Mouse (Mus musculus): ENCODE data around the gene Cfap58.
A peak's percentile ranks its signal among the peaks of the same experiment; 100 is the strongest.

The Cfap58 gene

DNA sequence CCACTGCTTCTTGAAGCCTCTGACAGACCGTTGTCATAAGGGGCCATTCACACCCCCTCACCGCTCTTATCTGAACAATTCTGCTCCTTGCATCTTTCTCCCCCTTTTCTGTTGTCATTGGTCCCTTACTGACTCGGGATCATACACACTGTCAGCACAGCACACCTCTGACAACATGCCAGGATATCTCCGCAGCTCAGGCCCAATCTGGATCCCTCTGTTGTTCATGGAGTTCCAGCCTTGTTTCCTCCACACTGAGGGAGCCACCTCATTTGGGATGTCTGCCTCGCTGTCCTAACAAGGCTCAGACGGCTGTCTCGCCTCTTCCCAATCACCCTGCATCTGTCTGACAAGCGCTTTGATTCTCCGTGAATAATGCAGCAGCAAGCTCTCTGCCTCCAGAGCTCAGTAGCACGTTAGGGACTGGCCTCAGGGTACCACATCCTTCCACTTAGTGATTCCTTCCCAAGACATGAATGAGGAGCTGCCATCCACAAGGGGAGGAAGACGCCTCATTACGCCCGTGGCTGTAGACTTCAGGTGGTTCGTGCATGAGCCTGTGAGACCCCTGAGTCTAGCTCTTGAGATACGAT, 40.7 kb downstream of the Cfap58 start:
- DNase-seq (ENCODE audit: low spot score) = no peak

DNA sequence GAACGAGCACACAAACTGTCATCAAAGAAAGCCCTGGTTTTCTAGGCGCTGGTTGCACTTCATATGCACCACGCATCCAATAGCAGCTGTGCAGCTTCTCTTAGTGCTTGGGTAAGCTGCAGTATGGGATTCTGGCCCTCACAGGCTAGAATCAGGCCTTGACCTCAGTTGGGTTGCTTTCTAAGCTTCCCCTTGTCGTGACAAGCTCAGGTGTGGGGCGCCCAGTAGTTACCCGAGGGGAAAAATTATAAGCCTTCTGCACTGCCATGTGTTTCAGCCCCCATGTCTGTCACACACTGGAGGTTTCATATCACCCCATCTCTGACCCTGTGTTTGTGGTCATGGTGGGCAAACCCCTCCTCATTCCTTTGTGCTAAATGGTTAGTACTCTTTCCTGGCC, 42.0 kb downstream of the Cfap58 start:
- DNase-seq (ENCODE audit: low spot score) = no peak

DNA sequence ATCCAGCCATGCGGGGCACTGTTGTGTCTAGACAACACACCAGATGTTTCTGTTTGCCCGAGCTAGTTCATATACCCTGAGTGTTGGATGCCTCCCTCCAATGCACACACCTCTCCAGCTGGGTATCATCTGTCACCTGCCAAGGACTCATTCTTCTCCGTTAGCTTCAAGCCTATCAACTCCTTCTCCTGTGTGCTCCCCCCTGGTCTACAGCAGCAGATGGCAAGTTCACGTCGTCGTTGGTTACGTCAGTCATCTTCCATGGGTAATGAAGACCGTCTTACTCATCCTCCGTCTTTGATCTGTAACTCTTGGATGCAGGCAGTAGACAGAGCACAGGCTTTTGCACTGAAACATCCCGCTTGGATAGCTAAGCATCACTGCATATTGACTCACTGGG, 42.8 kb downstream of the Cfap58 start:
- DNase-seq (ENCODE audit: low spot score) = no peak

DNA sequence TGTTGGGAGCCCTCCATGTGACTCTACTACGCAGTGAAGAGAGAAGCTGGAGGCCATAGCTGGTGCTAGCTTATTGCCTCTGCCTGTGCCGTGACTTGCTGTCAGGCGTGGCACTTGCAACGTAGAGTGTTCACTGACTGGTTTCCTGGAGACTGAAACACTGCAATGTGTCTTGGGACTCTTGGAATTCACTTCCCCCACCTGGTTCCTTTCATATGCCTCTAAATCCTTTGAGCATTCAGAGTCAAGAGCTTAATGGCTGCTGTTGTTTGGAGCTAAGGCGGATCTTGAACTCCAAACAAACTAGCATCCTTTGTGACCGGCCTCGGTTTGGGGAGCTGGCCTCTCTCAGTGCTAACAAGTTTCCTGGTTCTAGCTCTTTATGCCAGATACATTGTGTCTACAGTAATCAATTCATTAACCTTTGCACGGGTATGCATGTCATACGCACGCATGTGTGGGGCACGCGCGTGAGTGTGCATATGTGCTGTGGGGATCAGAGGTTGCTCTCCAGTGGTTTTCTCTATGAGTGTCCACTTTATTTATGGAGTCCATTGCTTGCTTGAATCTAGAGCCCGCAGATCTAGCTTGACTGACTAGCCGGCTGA, 48.2 kb downstream of the Cfap58 start:
- no peak for DNase-seq (ENCODE audit: low spot score)

DNA sequence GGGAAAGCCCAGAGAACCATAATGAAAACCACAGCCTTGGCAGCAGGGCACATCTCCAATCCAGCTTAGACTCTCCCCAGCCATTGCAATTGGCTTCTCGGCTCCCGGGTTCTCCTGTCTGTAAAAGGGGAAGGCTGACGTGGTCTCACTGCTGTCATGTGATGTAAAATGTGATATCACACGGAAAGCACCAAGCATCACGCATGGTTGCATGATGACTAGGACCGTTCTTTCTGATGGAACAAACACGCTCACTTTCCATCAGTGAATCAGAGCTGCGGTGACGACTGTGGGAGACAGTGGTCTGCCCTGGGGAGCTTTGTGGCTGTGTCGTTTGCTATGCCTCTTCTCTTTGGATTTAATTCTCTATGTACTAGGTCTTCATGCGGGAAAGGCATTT, 50.5 kb downstream of the Cfap58 start:
- DNase-seq (ENCODE audit: low spot score) = no peak

DNA sequence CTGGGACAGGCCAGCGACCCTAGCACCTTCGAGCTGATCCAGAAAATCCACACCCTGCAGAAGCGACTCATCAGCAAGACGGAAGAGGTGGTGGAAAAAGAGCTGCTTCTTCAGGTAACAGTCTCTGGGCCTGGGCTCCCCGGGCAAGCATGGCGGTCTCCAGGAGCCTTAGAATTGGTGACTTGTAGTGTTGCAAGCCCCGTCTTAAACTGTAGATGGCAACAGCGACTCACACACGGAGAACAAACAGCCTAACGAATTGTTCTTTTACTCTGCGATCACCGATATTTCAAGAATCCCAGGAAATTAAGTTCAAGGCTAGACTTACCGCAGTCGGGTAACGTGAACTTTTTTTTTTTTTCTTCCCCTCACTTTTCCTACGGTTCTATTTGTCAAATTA, 51.0 kb downstream of the Cfap58 start:
- DNase-seq (ENCODE audit: low spot score) = no peak

DNA sequence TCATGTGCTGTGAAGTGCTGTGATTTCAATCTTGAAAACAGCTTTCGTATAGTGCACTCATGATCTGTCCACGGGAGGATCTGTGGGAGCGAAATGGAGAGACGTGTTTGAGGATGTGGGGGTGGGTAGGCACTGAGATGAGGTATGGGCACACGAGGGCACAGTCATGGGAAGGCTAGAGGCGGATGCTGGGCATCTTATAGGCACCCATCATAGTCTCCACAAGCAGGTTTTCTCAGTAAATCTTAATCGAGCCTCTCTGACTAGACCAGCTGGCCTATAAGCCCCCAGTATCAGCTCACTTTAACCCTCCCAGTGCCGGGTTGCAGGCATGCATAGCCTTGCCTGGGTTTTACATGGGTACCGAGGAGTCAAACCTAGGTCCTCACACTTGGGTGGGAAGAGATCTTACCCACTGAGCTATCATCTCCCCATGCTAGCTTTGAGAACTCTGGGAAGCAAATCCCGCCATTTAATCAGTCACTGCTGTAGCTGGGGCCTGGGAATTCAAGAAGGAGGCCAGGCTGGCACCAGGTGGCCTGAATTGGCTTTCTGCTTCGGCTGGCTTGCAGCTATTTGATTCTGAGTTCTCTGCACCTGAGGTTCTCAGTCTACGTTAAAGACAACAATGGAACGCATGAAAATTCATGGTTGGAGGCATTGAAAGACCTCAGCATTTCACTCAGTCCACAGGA, 51.6 kb downstream of the Cfap58 start:
- DNase-seq (ENCODE audit: low spot score) = no peak

DNA sequence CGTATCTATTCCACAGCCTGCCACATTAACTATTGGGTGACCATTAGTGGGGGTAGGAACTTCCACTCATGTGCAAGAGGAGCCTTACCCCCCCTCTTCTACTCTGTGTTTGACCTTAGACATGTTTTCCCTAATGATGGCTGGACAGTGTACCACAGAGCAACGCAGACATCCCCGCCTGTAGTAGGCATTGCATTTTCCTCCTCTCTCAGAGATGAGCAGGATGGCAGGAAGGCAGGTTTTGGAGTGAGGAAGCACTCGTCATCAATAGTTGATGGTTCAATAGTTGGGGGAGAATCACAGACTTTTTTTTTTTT, 52.1 kb downstream of the Cfap58 start:
- DNase-seq (ENCODE audit: low spot score) = no peak

DNA sequence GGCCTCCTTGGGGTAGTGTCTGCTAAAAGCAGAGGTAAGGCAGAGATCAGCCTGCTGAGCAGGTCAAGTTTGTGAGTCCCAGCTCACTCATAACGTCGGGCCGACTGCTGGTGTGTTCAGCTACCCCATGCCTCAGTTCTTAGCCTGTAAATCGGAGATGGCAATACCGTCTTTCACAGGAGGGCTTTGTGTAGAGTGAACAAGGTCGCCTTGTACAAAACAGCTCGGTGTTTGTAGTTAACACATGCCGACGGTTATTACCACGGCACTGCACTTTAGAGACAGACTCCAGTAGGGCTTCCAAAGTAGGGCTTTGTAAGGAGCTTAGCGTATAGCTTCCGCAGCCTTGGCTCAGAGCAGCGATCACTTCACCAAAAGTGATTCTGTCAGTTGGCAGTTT, 63.8 kb downstream of the Cfap58 start:
- no peak for DNase-seq (ENCODE audit: low spot score)

DNA sequence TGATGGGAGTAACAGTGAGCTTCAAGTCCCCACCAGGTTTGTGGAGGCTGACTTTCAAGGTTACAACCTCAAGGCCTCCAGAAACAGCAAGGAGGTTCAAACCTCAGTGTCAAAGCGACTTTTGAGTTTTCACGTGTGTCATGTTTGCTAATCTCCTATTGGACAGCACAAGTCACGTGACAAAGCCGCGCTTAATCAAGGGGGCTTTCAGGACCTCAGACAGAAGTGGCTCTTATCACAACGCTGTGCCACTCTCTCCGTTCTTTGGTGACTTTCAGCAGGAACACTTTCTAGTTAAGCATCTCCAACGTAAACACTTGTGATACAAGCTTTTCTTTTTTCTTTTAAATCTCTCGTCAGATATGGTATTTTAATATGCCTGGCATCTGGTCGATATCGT, 64.3 kb downstream of the Cfap58 start:
- no peak for DNase-seq (ENCODE audit: low spot score)

DNA sequence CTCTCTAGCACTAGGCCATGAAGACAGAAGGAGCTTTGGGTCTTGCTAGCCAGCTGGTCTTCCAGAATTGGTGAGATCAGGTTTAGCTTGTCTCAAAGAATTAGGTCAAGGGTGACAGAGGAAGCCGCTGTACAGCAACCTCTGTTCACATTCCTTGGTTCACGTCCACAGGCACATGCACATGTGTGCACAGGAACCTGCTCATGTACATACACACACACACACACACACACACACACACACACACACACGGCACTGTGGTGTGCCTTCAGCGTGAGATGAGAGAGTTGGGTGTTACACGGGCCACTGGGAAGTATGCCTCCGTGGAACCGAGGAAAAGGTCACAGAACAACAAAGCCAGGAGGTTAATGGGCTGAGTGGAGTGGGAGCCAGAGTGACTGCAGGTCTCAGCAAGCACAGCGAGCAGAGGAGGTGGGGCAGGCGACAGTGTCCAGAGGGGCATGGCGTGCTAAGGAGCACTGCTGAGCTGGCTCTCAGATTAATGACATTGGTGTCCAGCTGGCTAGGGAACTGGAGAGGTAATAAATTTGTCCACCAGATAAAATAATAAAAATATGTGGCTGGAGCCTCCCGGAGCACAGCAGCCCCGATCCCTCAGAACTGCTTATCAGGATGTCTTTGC, 71.4 kb downstream of the Cfap58 start:
- DNase-seq (ENCODE audit: low spot score) = no peak

DNA sequence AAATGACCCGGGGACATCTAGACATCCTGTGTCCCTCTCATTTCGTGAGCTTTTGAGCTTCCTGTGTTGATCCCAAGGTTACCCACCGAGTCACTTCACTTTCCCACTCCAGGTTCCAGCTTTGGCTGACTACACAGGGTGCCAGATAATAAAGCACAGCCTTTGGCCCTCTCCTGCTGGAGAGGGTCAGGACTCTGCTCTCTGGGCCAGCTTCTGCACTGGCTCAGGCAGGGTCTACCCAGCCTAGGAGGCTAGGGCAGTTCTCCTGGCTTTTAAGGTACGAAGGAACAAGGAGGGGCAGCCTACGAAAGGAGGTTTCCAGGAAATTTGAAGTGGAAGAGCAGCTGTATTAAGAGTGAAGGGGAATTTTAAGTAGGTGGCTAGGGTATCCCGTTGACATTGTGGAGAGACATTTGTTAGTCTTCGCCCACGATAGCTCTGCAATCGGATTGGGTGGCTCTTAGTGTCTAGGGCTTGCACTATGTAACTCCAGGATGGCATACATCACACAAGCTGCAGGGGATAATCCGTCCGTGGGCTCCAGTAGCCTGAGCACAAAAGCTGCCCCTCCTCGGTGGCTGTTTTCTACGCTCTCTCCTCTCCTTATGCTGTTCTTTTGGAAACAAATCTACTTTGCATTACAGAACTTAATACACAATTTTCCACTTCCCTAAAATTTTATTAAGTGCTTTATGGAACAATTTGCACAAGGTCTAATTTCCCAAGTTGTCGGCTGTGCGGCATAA, 72.3 kb downstream of the Cfap58 start:
- DNase-seq (ENCODE audit: low spot score) = no peak

DNA sequence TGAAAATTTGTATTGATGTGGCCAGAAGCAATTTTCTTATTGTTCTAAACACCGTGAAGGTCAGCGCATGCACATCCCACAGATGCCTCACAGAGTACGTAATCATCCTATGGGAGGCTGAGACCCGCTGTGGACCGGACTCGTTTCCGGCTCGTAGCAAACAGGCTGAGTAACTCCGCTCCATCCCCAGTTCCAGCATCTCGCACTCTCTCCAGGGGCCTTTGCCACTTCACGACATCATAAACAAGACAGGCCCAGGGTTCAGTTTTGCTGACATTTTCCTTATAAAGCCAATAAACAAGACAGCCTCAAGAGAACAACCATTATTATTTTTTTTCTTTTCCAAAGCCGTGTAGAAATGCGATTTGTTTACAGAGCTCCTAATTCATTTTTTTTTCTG, 82.6 kb downstream of the Cfap58 start:
- no peak for DNase-seq (ENCODE audit: low spot score)

DNA sequence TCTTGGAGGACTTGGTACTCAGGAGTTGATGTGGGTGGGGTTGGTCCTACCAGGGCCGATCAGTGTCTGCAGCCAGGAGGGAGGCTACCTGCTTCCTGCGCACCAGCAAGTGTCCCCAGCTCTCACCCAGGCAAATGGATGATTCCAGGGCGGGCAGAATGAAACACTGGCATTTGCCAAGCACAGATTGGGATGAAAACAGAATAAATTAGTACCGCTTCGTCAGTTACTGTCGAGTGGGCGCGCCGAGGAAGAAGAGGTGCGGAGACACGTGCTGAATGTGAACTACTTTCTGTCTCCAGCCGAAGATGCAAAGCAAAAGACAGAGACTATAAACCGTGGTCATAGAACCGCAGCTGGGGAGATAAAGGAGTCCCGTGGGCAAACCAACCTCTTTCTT, 84.0 kb downstream of the Cfap58 start:
- no peak for DNase-seq (ENCODE audit: low spot score)

DNA sequence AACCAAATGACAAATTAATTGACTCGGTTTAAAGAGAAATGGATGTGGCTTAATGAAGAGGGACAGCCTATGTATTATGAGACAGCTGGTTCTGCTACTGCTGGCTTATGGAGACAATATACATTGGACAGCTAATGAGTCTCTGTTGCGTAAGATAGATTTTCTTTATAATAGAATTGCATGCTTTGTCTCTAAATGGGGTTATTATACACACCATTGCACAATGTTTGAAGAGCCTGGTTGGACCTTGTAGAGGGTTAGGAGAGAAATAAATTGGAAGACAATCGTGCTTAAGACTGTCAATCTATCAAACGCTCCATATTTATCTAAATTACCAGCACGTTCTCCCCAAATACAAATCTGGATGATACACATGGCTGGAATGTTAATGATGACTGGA, 85.3 kb downstream of the Cfap58 start:
- DNase-seq (ENCODE audit: low spot score) = no peak

DNA sequence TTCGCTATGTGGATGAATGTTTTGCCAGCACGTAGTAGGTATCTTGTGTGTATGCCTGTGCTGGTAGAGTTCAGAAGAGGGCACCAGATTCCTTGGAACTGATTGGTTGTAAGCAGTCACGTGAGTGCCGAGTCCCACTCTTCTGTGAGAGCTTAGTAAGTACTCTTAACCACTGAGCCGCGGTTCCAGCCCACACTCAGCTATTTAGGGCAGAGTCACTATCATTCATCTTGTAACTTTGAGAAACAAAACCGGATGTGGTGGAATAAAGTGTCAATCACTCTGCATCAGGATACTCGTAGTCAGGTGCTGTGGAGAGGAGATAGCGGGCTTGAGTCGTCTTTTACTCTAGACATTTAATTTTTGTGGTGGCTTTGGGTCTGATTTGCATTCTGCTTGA, 86.3 kb downstream of the Cfap58 start:
- peak; percentile 57 for DNase-seq (ENCODE audit: low spot score)

DNA sequence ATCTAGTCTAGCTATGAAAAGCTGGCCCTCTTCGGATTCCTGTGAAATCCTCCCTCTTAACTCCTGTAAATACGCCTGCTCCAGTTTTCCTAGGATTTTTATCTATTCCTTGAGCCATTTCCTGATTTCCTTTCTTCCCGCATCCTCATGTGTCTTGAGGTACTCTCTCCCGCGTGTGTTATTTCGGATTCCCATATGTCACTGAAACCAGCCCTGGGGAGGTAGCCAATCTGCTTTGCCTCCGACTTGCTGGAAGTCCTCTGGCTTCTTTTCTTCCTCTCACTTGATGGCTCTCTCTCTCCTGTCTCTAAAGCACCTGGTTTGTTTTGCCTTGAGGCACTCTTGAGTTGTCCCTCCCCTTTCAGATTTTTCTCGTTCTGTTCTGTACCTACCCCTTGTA, 87.9 kb downstream of the Cfap58 start:
- DNase-seq (ENCODE audit: low spot score) = no peak

DNA sequence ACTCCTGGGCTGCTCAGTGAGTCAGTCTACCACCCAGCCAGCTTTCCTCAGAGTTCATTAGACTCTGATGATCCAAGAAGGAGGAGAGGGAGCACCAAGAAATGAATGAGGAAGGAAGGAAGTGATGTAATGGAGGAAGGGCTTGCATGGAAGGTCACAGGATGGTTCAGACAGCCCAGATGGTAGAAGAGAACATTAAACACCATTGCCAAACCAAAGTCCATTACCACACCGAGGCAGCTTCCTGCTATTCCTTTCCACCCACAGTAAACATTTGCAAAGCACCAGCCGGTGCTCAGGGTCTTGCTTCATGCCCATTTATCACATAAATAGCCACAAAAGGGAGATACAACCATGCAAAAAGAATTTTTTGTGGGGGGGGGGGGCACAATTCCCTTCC, 89.4 kb downstream of the Cfap58 start:
- no peak for DNase-seq (ENCODE audit: low spot score)

DNA sequence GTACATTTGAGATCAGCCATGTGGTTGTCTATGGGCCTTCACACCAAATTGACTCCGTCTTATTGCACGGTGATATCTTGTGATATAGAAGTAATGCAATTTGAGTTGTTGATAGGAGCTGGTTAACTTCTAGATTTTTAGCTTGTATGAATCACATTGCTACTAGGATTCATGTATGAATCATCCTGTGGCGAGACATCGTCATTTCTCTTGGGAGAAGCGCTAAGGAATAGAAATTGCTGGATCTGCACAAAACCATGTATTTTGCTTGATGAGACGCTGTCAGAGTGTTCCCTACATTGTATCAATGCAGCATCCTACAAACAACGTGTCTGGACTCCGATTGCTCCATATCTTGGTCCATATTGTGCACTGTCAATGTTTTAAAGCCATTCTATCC, 102.1 kb downstream of the Cfap58 start:
- DNase-seq (ENCODE audit: low spot score) = no peak

DNA sequence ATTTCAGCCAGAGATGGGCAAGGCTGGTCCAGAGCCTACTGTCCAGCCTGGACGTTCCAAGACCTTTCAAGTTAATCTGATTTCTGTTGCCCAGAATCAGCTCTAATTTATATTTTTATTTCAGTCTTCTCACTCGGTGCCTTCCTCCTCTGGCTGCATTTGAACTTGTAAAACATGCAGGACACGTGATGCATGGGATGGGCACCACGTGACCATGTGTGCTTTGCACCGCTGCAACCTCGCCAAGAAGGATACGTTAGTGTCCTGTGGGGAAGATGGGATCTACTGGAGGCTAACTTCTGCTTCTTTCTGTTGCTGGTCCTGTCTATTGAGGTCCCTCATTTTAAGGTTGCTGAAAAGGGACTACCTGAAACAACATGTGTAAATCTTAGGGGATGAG, 109.8 kb downstream of the Cfap58 start:
- no peak for DNase-seq (ENCODE audit: low spot score)

DNA sequence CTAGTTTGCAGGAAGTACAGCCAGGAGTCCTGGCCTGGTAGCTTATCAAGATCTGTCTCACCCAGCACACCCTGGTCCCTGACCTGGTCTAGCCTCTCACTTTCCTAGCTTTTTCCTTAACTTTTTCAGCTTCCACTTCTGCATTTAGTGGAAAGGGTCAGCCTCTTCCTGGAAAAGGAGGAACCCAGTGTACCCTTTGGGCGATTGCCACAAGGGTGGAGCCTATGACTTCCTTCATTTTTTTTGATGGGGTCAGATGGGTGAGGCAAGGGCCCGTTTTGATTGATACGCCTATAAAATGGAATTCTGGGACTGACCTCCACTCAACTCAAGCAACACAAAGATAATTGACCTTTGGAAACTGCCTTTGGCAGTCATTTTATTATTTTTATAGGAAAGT, 111.9 kb downstream of the Cfap58 start:
- no peak for DNase-seq (ENCODE audit: low spot score)

DNA sequence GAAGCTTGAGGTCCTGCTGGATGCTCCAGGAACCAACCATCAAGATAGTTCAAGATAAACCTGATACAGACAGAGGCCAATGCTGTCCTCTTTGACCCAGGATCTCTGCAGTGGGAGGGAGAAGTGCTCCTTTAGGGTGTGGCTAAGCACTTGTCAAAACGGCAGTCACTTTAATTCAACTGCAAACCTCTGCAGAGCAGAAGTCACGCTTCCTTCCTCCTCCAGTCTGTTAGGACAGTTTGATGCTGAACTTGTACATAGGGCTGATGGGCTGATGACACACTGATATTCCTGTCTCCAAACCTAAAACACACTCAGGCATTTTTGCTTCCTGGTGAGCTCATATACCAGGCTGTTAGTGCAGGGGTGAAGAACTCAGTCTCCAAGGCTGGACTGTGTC, 125.8 kb downstream of the Cfap58 start:
- DNase-seq (ENCODE audit: low spot score) = no peak

DNA sequence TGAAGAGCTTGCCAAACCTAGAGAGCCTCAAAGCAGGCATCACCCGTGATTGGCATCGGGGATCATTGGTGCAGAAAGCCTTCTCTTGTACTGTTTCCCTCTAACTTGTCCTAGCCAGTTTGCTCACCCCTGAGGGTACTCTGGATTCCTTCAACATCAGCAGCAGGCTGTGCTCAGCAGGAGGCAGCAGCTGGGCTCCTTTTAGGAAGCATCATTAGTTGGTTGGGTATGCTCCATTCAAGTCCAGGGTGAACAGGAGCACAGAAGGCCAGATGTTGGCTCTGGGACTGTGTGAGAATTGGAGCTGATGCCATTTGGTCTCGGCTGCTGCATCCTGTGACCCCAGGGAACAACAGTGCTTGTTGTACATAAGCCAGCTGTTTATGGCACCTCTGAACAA, 142.2 kb downstream of the Cfap58 start:
- no peak for DNase-seq (ENCODE audit: low spot score)
